Mouse (Mus musculus) liver, embryonic 11.5 days (tissue): ENCODE data around the gene Slx4ip. TPM values are rescaled to one million over a fixed set of nuclear protein-coding genes. Genes with fewer than 3 reads are reported as not detected.

Source experiments
- ATAC-seq: fragments of 200-750 bp; cut with Nextera tagmentation; replicated peaks from 2 replicates; pipeline ENCODE4 v1.8.0; 2017; ENCODE audit warnings: moderate number of reproducible peaks, mild to moderate bottlenecking, moderate TSS enrichment, moderate library complexity; ENCODE audit not compliant: low FRiP score
- DNase-seq: peaks from one replicate; pipeline ENCODE4 v3.0.0-alpha.2; 2017; ENCODE audit warnings: low spot score
- H3K27ac ChIP-seq: fragments of 300-500 bp; sonication (generic); 2 replicates; pipeline ENCODE4 v1.5.1; 2014; ENCODE audit warnings: mild to moderate bottlenecking, low read depth, low read length, control low read depth
- H3K27me3 ChIP-seq: fragments of 300-500 bp; sonication (generic); replicated peaks from 2 replicates; pipeline ENCODE4 v1.6.1; 2014; ENCODE audit warnings: low read length, mixed read lengths; ENCODE audit not compliant: control insufficient read depth, insufficient read depth
- H3K36me3 ChIP-seq: fragments of 300-500 bp; sonication (generic); 2 replicates; pipeline ENCODE4 v1.6.1; 2014; ENCODE audit warnings: mild to moderate bottlenecking, low read length, moderate library complexity, mixed read lengths; ENCODE audit not compliant: control insufficient read depth, insufficient read depth
- H3K4me1 ChIP-seq: fragments of 300-500 bp; sonication (generic); replicated peaks from 2 replicates; pipeline ENCODE4 v1.6.1; 2014; ENCODE audit warnings: low read length, mixed read lengths; ENCODE audit not compliant: control insufficient read depth, insufficient read depth
- H3K4me2 ChIP-seq: fragments of 300-500 bp; sonication (generic); 2 replicates; pipeline ENCODE4 v1.6.1; 2014; ENCODE audit warnings: mild to moderate bottlenecking, control low read depth, moderate library complexity
- H3K4me3 ChIP-seq: fragments of 300-500 bp; sonication (generic); 2 replicates; pipeline ENCODE4 v1.5.1; 2014; ENCODE audit warnings: low read depth, low read length, control low read depth
- H3K9ac ChIP-seq: fragments of 300-500 bp; sonication (generic); 2 replicates; pipeline ENCODE4 v1.6.1; 2014; ENCODE audit warnings: low read depth, low read length, control low read depth
- H3K9me3 ChIP-seq: fragments of 300-500 bp; sonication (generic); 2 replicates; pipeline ENCODE4 v1.6.1; 2016; ENCODE audit warnings: low read length, inconsistent platforms, mixed read lengths; ENCODE audit not compliant: control insufficient read depth
- WGBS: fragments of 180-500 bp; shearing (Covaris S2); extraction: QIAGEN DNeasy Blood & Tissue Kit; methylation state at CpG from one replicate; pipeline ENCODE4 v1.1.7; 2014; 5-methylcytosine and 5-hydroxymethylcytosine counted together
- polyA plus RNA-seq: library from polyadenylated mRNA; unstranded; fragments of >200 nt; fragmentation: Nextera tagmentation; extraction: Ambion mirVana; gene quantifications from 2 replicates; pipeline ENCODE4 v1.2.1, GENCODE M21; 2014

Slx4ip gene
- polyA plus RNA-seq, 1 experiment from 2014 or later, result 5.0 TPM

DNA sequence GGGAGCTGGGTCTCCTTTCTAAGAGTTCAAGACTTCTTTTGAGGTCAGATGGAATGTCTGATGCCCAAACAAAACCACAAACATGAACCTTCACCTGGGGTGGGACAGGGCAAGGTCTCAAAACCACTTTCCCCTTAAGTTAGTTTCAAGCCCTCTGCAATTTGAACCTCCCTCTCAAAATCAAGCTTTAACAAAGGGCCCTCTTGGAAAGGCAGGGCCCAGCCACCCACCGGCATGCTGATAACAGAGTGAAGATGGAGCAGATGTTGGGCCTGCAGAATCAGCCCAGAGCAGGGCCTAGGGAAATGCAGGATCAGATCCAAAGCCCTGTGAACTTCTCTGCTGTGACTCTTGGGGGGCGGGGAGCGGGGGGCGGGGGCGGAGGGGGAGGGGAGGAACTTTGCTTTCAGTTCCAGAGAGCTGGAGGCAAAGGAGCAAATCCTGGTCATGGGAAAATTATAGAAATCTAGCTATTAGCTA, 206.0 kb downstream of the Slx4ip start:
- H3K9ac ChIP-seq, result no peak overlapping the region
- ATAC-seq, result no peak
- H3K4me1 ChIP-seq, result no peaks in the 10 kb centered on the region
- H3K27ac ChIP-seq, result no peak overlapping the region
- WGBS, result 39% methylated on average over 2 of the region's 5 CpGs
- H3K9me3 ChIP-seq, result no peaks in the 10 kb centered on the region
- H3K36me3 ChIP-seq, result no peaks in the 10 kb centered on the region
- H3K4me3 ChIP-seq, result no peak overlapping the region
- H3K4me2 ChIP-seq, result no peak overlapping the region
- no peaks in the 10 kb centered on the region for H3K27me3 ChIP-seq
- DNase-seq, result no peak

DNA sequence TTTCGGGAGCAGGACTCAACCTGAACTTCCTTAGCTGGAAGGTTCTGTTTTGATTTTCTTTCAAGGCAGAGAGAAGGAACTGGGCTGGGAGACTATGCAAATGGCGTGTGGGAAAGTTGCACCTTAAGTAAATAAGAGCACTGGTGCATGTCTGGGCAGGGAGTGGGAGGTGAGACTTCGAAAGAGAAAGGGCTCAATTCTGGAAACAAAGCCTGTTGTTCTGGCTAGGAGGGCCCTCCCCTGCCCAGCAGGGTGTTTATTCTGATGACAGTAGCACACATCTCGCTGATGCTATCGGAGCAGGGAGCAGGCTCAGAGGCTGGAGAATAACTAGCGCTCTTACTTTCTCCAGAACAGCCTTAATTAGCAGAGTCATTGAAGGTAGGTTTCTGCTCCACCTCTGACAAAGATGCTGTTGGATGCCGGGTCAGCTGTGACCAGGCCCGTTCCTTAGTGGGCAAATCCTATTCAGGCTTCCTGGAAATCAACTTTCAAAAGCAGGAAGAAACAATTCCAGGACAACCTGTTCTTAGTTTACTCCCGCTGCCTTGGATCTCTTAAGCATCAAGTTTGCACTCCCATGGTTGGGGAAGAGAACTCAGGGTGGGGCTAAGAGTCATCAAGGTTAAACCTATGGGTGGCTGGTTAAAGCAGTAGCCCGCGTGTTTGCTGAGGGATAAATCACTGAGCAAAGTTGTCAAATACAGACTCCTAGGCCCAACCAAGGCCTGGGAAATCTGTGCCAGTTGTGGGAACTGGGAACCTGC, 207.4 kb downstream of the Slx4ip start:
- Histone ChIP-seq H3K4me3 (no peak overlapping the region), H3K4me1 (no peaks in the 10 kb centered on the region), H3K27me3 (no peaks in the 10 kb centered on the region), H3K9me3 (no peaks in the 10 kb centered on the region), H3K9ac (no peak overlapping the region), H3K4me2 (no peak overlapping the region), H3K36me3 (no peaks in the 10 kb centered on the region), H3K27ac (no peak overlapping the region)
- no peak for ATAC-seq
- DNase-seq, result no peak
- WGBS, result 48% methylated on average over 11 of the region's 11 CpGs

DNA sequence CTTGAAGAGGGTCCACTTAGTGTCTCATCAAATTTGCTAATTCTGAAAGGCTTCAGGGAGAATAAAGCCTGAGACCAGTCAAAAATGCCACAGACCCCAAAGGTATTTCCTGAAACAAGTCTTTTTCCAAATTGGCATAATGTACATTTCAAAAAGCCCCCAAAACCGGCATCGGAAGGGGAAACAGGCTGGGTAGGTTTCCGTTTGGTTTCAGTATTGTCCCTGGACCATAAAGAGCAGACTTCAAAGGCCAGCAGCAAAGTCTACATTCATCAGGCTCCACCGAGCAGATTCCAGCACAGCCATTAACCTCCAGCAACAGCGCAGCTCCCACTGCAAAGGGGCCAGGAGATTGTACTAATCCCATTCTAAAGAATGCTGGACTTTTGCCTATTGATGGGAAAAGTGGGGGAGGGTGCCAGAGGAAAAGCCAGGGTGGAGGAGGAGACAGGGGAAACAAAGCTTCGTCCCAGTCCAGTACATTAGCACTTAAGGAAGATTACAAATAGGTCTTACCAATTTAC, 208.3 kb downstream of the Slx4ip start:
- Histone ChIP-seq H3K9me3 (no peaks in the 10 kb centered on the region), H3K9ac (no peak overlapping the region), H3K4me1 (no peaks in the 10 kb centered on the region), H3K4me2 (no peak overlapping the region), H3K27me3 (no peaks in the 10 kb centered on the region), H3K36me3 (no peaks in the 10 kb centered on the region), H3K4me3 (no peak overlapping the region), H3K27ac (no peak overlapping the region)
- 36% methylated on average over 6 of the region's 6 CpGs for WGBS
- ATAC-seq (no peak), DNase-seq (no peak)

DNA sequence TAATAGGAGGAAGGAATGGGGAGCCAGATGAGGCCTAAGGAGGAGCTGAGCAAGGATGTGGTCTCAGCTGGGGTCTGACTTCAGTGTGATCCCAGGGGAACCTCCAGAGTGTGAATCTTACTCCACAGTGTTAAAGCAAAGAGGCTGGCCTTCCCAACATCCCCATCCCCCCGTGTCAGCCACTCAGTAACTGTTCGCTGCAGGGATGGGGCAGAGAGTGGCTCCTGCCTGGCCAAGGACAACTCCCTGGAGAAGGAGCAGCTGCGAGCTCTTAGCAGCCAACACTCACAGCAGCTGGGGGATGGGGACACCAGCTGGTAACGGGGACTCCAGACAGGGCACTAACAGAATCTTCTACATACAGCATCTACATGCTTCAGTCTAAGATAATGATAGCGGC, 210.1 kb downstream of the Slx4ip start:
- H3K27ac ChIP-seq, result no peak overlapping the region
- H3K27me3 ChIP-seq, result no peaks in the 10 kb centered on the region
- no peak overlapping the region for H3K9ac ChIP-seq
- 52% methylated on average over 5 of the region's 5 CpGs for WGBS
- no peaks in the 10 kb centered on the region for H3K9me3 ChIP-seq
- no peak for ATAC-seq
- H3K4me1 ChIP-seq, result no peaks in the 10 kb centered on the region
- no peak for DNase-seq
- H3K4me2 ChIP-seq, result no peak overlapping the region
- H3K36me3 ChIP-seq, result no peaks in the 10 kb centered on the region
- H3K4me3 ChIP-seq, result no peak overlapping the region

DNA sequence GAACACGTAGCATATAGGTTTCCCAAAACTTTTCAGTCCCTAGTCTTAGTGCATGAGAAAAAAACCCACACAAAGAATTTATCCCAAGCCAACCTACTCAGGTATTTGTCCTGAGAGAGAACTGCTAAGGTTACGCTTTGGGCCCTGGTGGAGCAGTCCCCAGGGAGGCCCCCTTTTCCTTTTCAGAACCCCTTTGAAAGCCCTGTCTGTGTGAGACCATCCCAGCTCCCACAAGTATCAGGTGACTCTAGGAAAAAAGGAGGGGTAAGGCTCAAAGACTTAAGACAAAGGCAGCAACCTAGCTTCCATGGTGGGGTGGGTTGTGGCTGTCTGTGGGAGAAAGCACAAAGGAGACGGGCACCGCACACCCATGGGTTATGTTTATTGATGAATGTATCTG, 216.2 kb downstream of the Slx4ip start:
- H3K9me3 ChIP-seq, result no peaks in the 10 kb centered on the region
- no peaks in the 10 kb centered on the region for H3K36me3 ChIP-seq
- H3K27ac ChIP-seq, result no peak overlapping the region
- H3K27me3 ChIP-seq, result no peaks in the 10 kb centered on the region; the same call in 1 of the 2 replicates
- DNase-seq, result no peak
- WGBS, result 72% methylated on average over 4 of the region's 4 CpGs
- no peak for ATAC-seq
- H3K4me1 ChIP-seq, result no peaks in the 10 kb centered on the region
- H3K9ac ChIP-seq, result no peak overlapping the region
- no peak overlapping the region for H3K4me2 ChIP-seq
- no peak overlapping the region for H3K4me3 ChIP-seq

DNA sequence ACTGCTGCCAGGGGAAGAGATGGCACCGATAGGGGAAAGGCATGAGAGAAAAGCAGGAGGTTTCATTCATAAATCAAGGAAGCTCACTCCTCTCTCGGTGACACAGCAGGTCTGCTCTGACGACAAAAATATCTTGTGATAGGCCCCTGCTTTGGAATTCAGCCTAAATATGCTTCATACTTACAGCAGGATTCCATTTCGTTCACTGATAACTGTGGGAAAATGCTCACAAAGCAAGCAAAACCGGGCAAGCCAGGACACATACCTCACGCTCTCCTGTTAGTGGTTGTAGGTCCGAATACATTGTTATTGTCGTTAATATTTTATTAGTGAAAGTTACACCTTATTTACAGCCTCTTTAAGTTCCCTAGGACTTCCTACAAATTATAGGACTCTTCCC, 216.9 kb downstream of the Slx4ip start:
- no peak overlapping the region for H3K27ac ChIP-seq
- H3K9me3 ChIP-seq, result no peaks in the 10 kb centered on the region
- H3K4me3 ChIP-seq, result no peak overlapping the region
- ATAC-seq, result no peak
- DNase-seq, result no peak
- H3K4me2 ChIP-seq, result no peak overlapping the region
- H3K4me1 ChIP-seq, result no peaks in the 10 kb centered on the region
- H3K27me3 ChIP-seq, result peaks cover 6% of the 10 kb centered on the region
- no peak overlapping the region for H3K9ac ChIP-seq
- no peaks in the 10 kb centered on the region for H3K36me3 ChIP-seq
- WGBS, result 69% methylated on average over 8 of the region's 8 CpGs

DNA sequence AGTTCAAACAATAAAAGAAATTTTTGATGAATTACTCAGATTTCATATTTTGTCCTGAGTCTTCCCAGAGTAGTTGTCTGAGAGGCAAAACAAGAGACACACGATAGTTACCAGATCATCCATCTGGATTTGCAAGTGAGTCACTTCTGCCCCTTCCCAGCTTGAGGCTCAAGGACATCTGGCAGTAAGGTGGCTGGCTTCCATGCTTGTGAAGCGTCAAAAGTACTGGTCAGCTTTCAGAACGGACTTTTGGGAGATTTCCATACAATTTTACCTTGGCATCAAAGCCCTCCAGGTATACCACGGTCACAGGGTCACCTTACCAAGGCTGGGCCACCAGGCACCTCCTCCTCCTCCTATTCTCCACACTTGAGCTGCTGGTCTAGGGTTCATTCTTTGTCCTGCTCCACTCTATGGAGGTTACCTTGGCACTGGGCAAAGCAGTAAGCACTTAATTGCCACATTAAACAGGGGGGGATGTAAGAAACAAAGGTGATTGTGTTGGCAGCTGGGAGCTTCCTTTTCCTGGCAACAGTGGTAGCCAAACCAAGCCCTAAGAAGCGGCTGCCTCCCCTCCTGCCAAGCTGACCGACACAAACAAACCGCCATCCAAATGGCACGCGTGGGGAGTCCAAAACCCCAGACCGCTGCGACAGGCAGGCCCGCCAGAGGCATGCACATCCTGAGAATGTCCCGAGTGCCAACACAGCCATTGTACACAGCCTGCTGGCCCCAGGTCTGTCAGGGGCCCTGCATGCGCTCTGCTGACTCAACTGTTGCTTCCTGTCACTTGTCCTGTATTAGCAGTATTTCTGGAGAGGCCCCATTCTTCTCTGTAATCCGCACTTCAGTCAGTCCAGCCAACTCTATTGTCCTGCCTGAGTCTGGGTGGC, 218.5 kb downstream of the Slx4ip start:
- Histone ChIP-seq H3K4me1 (no peaks in the 10 kb centered on the region; the same call in 1 of the 2 replicates), H3K27ac (no peak overlapping the region), H3K9me3 (no peaks in the 10 kb centered on the region), H3K4me3 (no peak overlapping the region), H3K9ac (no peak overlapping the region), H3K4me2 (no peak overlapping the region), H3K27me3 (peaks cover 18% of the 10 kb centered on the region), H3K36me3 (no peaks in the 10 kb centered on the region)
- WGBS, result 70% methylated on average over 15 of the region's 15 CpGs
- no peak for ATAC-seq
- no peak for DNase-seq

DNA sequence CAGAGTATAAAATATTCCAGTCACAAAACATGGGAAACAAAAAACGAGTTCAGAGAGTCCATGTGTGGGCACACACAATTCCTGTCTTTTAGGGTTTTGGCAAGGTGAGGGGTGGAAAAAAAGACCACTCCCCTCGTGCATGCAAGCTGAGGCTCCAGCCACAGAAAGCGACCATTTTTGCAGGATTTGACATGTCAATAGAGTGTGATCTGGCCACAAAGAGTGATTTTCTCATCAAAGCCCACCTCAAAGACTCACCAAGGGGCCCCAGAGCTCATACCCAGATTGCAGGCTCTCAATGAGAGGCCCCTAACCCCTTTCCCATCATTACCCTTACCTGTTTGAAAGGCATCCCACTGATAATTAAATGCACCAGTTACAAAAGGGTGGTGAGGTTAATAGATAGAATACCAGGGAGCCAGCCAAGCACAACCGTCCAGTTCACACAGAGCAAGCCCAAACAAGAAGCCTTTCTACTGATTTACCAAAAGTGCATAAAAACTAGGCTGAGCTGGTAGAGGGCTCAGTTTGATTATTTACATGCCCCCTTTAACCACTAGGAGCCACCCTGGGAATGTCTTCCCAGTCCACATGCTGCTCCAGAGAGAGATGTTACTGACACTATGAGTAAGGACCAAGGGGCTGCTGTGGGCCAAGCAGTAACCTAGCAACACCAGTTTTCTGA, 219.3 kb downstream of the Slx4ip start:
- 60% methylated on average over 4 of the region's 4 CpGs for WGBS
- H3K27me3 ChIP-seq, result peaks cover 26% of the 10 kb centered on the region
- no peak overlapping the region for H3K4me2 ChIP-seq
- H3K4me1 ChIP-seq, result no peaks in the 10 kb centered on the region; the same call in 1 of the 2 replicates
- H3K9me3 ChIP-seq, result no peaks in the 10 kb centered on the region
- no peaks in the 10 kb centered on the region for H3K36me3 ChIP-seq
- DNase-seq (no peak), ATAC-seq (no peak)
- H3K9ac ChIP-seq, result no peak overlapping the region
- no peak overlapping the region for H3K4me3 ChIP-seq
- no peak overlapping the region for H3K27ac ChIP-seq
